Mouse (Mus musculus): ENCODE data around the gene Gcgr. TPM values are rescaled to one million over a fixed set of nuclear protein-coding genes. Genes with fewer than 3 reads are reported as not detected.
A peak's percentile ranks its signal among the peaks of the same experiment; 100 is the strongest.

Gene Gcgr
- polyA plus RNA-seq, 2 experiments: 4.9 to 11.2 TPM

- Histone ChIP-seq H3K9ac (ENCODE audit: low read depth, low read length, severe bottlenecking) (peak overlapping the region; percentile 96), H3K27ac (replicated peaks; ENCODE audit: low read depth, low read length) (peak overlapping the region; percentile 82; the same call in 1 of the 2 replicates), H3K4me1 (ENCODE audit: control insufficient read depth, insufficient read depth, low read length) (peaks cover 21% of the 10 kb centered on the region), H3K36me3 (ENCODE audit: control insufficient read depth, insufficient read depth, low read length) (peaks cover 45% of the 10 kb centered on the region), H3K27me3 (ENCODE audit: control insufficient read depth, insufficient read depth, low read length) (no peaks in the 10 kb centered on the region), H3K9me3 (ENCODE audit: control insufficient read depth, low read length) (no peaks in the 10 kb centered on the region), H3K4me3 (replicated peaks; ENCODE audit: low read length) (peak overlapping the region; percentile 94), H3K4me2 (replicated peaks; ENCODE audit: low read depth, low read length, severe bottlenecking) (peak overlapping the region; percentile 76)
- 10% methylated on average over 11 of the region's 11 CpGs for WGBS
- TF ChIP-seq POLR2A (IDR thresholded peaks at IDR 0.05; ENCODE audit: borderline replicate concordance, extremely low read depth, insufficient read depth, insufficient read length): no peak
- no peak for DNase-seq (ENCODE audit: low spot score)
- no peak for ATAC-seq (ENCODE audit: low FRiP score, low read depth)
Observed at GRCm38 (mm10) chr11:120571754-120572416, 41.4 kb downstream of the Gcgr start.

- DNase-seq (ENCODE audit: low spot score) (no peak), ATAC-seq (ENCODE audit: low FRiP score, low read depth) (peak; percentile 14)
- Histone ChIP-seq H3K9me3 (ENCODE audit: control insufficient read depth, low read length) (no peaks in the 10 kb centered on the region), H3K4me2 (replicated peaks; ENCODE audit: low read depth, low read length, severe bottlenecking) (peak overlapping the region; percentile 76), H3K9ac (ENCODE audit: low read depth, low read length, severe bottlenecking) (peak overlapping the region; percentile 96), H3K4me3 (replicated peaks; ENCODE audit: low read length) (peak overlapping the region; percentile 94), H3K27me3 (ENCODE audit: control insufficient read depth, insufficient read depth, low read length) (no peaks in the 10 kb centered on the region), H3K36me3 (ENCODE audit: control insufficient read depth, insufficient read depth, low read length) (peaks cover 45% of the 10 kb centered on the region), H3K4me1 (ENCODE audit: control insufficient read depth, insufficient read depth, low read length) (peaks cover 21% of the 10 kb centered on the region), H3K27ac (replicated peaks; ENCODE audit: low read depth, low read length) (peak overlapping the region; percentile 82)
- no peak for TF ChIP-seq POLR2A (IDR thresholded peaks at IDR 0.05; ENCODE audit: borderline replicate concordance, extremely low read depth, insufficient read depth, insufficient read length)
- WGBS: 5% methylated on average over 17 of the region's 24 CpGs
Observed at GRCm38 (mm10) chr11:120572417-120572751, 41.9 kb downstream of the Gcgr start.

GRCm38 (mm10) chr11:120572752-120573584 is 42.5 kb downstream of the Gcgr start, which contains the start of gene P4hb:
TSS of gene P4hb (minus strand) at chr11:120573253.
- peak; percentile 98; the same call in 1 of the 2 replicates for TF ChIP-seq POLR2A (IDR thresholded peaks at IDR 0.05; ENCODE audit: borderline replicate concordance, extremely low read depth, insufficient read depth, insufficient read length)
- peak within 1 kb of the TSS; percentile 94 for H3K4me3 ChIP-seq (replicated peaks; ENCODE audit: low read length)

GRCm38 (mm10) chr11:120573585-120574277 is 43.2 kb downstream of the Gcgr start:
- WGBS: under 1% methylated on average over 23 of the region's 23 CpGs
- H3K36me3 ChIP-seq (ENCODE audit: control insufficient read depth, insufficient read depth, low read length): peaks cover 45% of the 10 kb centered on the region
- peaks cover 21% of the 10 kb centered on the region for H3K4me1 ChIP-seq (ENCODE audit: control insufficient read depth, insufficient read depth, low read length)
- H3K4me3 ChIP-seq (replicated peaks; ENCODE audit: low read length): peak overlapping the region; percentile 94
- peak overlapping the region; percentile 90 for H3K9ac ChIP-seq (ENCODE audit: low read depth, low read length, severe bottlenecking)
- DNase-seq (ENCODE audit: low spot score) (no peak), ATAC-seq (ENCODE audit: low FRiP score, low read depth) (no peak)
- H3K27me3 ChIP-seq (ENCODE audit: control insufficient read depth, insufficient read depth, low read length): no peaks in the 10 kb centered on the region
- H3K27ac ChIP-seq (replicated peaks; ENCODE audit: low read depth, low read length): peak overlapping the region; percentile 97
- no peak for TF ChIP-seq POLR2A (IDR thresholded peaks at IDR 0.05; ENCODE audit: borderline replicate concordance, extremely low read depth, insufficient read depth, insufficient read length)
- no peaks in the 10 kb centered on the region for H3K9me3 ChIP-seq (ENCODE audit: control insufficient read depth, low read length)
- peak overlapping the region; percentile 76 for H3K4me2 ChIP-seq (replicated peaks; ENCODE audit: low read depth, low read length, severe bottlenecking)

More at GRCm38 (mm10) chr11:120572752-120573584, 42.5 kb downstream of the Gcgr start, which contains the start of gene P4hb:
- peak within 1 kb of the TSS; percentile 97 for H3K27ac ChIP-seq (replicated peaks; ENCODE audit: low read depth, low read length)
- H3K36me3 ChIP-seq (ENCODE audit: control insufficient read depth, insufficient read depth, low read length): peaks cover 45% of the 10 kb centered on the region
- peak within 1 kb of the TSS; percentile 76 for H3K4me2 ChIP-seq (replicated peaks; ENCODE audit: low read depth, low read length, severe bottlenecking)
- peaks cover 21% of the 10 kb centered on the region for H3K4me1 ChIP-seq (ENCODE audit: control insufficient read depth, insufficient read depth, low read length)
- under 1% methylated on average over 83 of the region's 94 CpGs for WGBS
- DNase-seq (ENCODE audit: low spot score) (peak; percentile 99), ATAC-seq (ENCODE audit: low FRiP score, low read depth) (peak; percentile 94)
- H3K9ac ChIP-seq (ENCODE audit: low read depth, low read length, severe bottlenecking): peak within 1 kb of the TSS; percentile 96
- no peaks in the 10 kb centered on the region for H3K9me3 ChIP-seq (ENCODE audit: control insufficient read depth, low read length)
- no peaks in the 10 kb centered on the region for H3K27me3 ChIP-seq (ENCODE audit: control insufficient read depth, insufficient read depth, low read length)

GRCm38 (mm10) chr11:120574278-120574600 is 43.7 kb downstream of the Gcgr start:
- peak overlapping the region; percentile 90; the same call in 1 of the 2 replicates for H3K9ac ChIP-seq (ENCODE audit: low read depth, low read length, severe bottlenecking)

More at GRCm38 (mm10) chr11:120574278-120574600, 43.7 kb downstream of the Gcgr start:
- H3K36me3 ChIP-seq (ENCODE audit: control insufficient read depth, insufficient read depth, low read length): peaks cover 48% of the 10 kb centered on the region
- H3K27me3 ChIP-seq (ENCODE audit: control insufficient read depth, insufficient read depth, low read length): no peaks in the 10 kb centered on the region
- H3K4me1 ChIP-seq (ENCODE audit: control insufficient read depth, insufficient read depth, low read length): peaks cover 21% of the 10 kb centered on the region
- ATAC-seq (ENCODE audit: low FRiP score, low read depth) (no peak), DNase-seq (ENCODE audit: low spot score) (no peak)
- H3K27ac ChIP-seq (replicated peaks; ENCODE audit: low read depth, low read length): no peak overlapping the region
- WGBS: 37% methylated on average over 5 of the region's 5 CpGs
- H3K4me2 ChIP-seq (replicated peaks; ENCODE audit: low read depth, low read length, severe bottlenecking): peak overlapping the region; percentile 76
- peak overlapping the region; percentile 94 for H3K4me3 ChIP-seq (replicated peaks; ENCODE audit: low read length)
- no peak for TF ChIP-seq POLR2A (IDR thresholded peaks at IDR 0.05; ENCODE audit: borderline replicate concordance, extremely low read depth, insufficient read depth, insufficient read length)
- H3K9me3 ChIP-seq (ENCODE audit: control insufficient read depth, low read length): no peaks in the 10 kb centered on the region

All from limb, embryonic 14.5 days (tissue).